Mouse (Mus musculus) left cerebral cortex, adult 2 months (tissue): ENCODE results near the gene Usp44. TPM values are rescaled to one million over a fixed set of nuclear protein-coding genes. Genes with fewer than 3 reads are reported as not detected.
"Not testable (repeated sequence)": the region's sequence is repeated elsewhere in the genome, so short reads cannot be mapped to it uniquely, and the experiment has no call there.

Experiments
- DNase-seq, 2 experiments: peaks; one replicate each; pipeline ENCODE4 v3.0.0; 2021 to 2022; ENCODE audit warnings: low spot score in 2 of 2, mixed read lengths in 1 of 2; ENCODE audit errors: extremely low spot score in 1 of 2
- H3K27ac ChIP-seq: fragments of 200-600 bp; 2 replicates; pipeline ENCODE4 v1.8.1; 2022
- H3K4me3 ChIP-seq: fragments of 200-600 bp; 2 replicates; pipeline ENCODE4 v1.8.1; 2022
- CTCF ChIP-seq: fragments of 200-600 bp; IDR thresholded peaks from 2 replicates; pipeline ENCODE4 v1.8.1; 2022; ENCODE audit warnings: antibody characterized with exemption, mild to moderate bottlenecking, moderate library complexity
- intact Hi-C: fragments of 180-260 bp; cut with DNase I; formaldehyde crosslinking; loops from one replicate; pipeline ENCODE4 v1.15.1; 2025
- total RNA-seq, 2 experiments: library from RNA; stranded (reverse); gene quantifications; 2 replicates each; pipeline ENCODE4 v1.2.3; 2021

The Usp44 gene
- total RNA-seq, 2 experiments from 2014 or later: not detected

DNA sequence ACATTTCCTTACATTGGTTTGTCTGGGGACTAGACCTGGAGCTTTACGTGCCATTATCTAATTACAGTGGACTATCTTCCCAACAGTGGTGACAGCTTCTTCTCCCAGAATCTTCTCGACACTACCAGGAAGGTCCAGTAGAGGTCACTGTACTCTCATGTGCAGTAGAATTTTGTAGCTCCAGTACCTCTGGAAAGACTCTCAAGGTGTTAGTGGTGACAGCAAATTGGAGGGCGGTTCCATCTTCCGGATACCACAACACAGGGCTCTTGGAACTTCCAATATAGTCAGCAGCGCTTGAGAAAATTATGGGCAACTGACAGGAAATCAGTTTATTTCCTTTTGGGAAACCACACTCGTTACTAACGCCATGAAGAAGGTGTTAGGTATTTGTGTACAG is 12.7 kb upstream of the Usp44 start:
- intact Hi-C loops: loop anchor here (5.0 kb wide), 1 partner anchor 299 kb away; no protein-coding TSS in a partner anchor
- TF ChIP-seq CTCF: peak; percentile 86
- Histone ChIP-seq H3K27ac (no peak overlapping the region), H3K4me3 (no peak overlapping the region)
- DNase-seq: peak; percentile 72 to 81

DNA sequence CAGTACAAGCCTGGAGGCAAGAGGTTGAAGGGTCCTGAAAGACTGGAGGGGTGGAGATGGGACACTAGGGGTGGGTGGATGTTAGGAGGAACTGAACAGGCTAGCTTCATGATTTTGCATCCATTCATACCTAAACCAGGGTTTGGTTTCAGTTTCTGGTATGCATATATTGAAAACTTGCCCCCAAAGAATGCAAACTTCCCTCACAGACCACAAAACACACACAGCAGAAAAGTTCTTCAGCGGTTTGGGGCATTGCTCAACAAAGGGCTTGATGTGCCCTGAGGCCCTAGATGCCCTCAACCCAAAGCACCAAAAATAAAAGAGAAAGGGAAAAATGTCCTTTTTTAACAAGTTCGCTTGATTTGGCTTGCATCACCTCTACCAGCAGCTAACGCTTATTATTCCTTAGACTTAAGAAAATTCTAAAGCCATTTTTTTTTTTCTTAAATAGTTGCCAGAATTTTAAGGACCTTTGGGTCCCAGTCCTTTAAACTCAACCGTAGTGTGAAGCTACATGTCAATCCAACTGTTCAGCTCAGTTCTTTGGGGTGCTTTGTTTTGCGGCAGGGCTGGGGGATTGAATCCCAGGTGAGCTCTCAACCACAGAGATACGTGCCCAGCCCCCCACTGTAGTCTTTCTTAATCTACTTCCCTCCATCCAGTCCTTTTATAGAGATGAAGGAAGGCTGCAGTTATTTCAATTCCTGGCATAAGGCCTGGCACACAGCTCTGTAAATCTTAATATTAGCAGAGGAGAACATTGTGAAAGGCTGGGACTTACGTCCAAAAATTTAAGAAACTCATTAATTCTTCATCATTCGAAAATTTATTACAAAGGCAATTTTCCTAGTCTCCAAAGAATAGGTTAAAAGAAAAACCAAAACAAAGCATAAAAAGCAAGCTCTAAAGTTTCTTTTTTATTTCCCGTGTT is 1.2 kb upstream of the Usp44 start:
- no peak for TF ChIP-seq CTCF
- DNase-seq: no peak
- H3K4me3 ChIP-seq: no peak overlapping the region
- intact Hi-C loops: no loop called here
- no peak overlapping the region for H3K27ac ChIP-seq

GRCm38 (mm10) chr10:93831730-93832574 is 597 bp downstream of the Usp44 start:
- TF ChIP-seq CTCF: no peak
- H3K4me3 ChIP-seq: no peak overlapping the region
- intact Hi-C loops: no loop called here
- DNase-seq: no peak
- no peak overlapping the region for H3K27ac ChIP-seq

- DNase-seq: no peak
- intact Hi-C loops: no loop called here
- Histone ChIP-seq H3K4me3 (no peak overlapping the region), H3K27ac (no peak overlapping the region)
- TF ChIP-seq CTCF: no peak
Measured at GRCm38 (mm10) chr10:93832811-93833210, 1.5 kb downstream of the Usp44 start.

DNA sequence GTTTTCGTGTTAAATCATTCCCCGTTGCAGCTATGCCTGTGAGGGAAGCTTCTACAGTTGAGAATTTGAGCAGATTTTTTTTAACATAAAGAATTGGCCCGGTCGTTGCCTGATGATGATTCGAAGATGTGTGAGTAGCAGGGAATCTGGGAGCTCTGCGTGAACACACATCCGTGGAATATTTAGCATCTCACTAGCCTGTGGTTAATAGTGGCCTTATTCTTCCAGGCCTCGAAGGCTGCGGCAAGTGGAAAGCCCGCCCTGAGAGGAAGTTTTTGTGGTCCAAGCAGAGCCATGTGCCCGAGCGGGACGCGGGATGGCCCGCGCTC is 2.0 kb downstream of the Usp44 start:
- intact Hi-C loops: no loop called here
- H3K4me3 ChIP-seq: peak overlapping the region; percentile 32
- no peak overlapping the region for H3K27ac ChIP-seq
- no peak for DNase-seq
- TF ChIP-seq CTCF: no peak

GRCm38 (mm10) chr10:93833699-93834393 is 2.5 kb downstream of the Usp44 start:
- no peak overlapping the region for H3K27ac ChIP-seq
- peak overlapping the region; percentile 32 for H3K4me3 ChIP-seq
- DNase-seq: no peak
- intact Hi-C loops: no loop called here
- no peak; the same call in 1 of the 2 replicates for TF ChIP-seq CTCF

- DNase-seq: no peak
- intact Hi-C loops: no loop called here
Measured at GRCm38 (mm10) chr10:93834394-93834745, 3.0 kb downstream of the Usp44 start.

DNA sequence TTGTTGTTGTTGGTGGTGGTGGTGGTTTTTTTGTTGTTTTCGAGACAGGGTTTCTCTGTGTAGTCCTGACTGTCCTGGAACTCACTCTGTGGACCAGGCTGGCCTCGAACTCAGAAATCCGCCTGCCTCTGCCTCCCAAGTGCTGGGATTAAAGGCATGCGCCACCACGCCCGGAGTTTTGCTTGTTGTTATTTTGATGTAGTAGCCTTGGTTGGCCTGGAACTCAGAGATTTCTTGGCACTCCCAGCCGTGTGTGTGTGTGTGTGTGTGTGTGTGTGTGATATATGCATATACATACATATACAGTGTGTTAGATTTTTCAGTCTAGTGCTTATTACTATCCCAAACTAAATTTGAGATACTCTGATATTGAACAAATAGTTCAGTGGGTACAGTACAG is 3.8 kb downstream of the Usp44 start:
- H3K27ac ChIP-seq, intact Hi-C loops, H3K4me3 ChIP-seq, DNase-seq: not testable (repeated sequence)

More at GRCm38 (mm10) chr10:93834394-93834745, 3.0 kb downstream of the Usp44 start:
- TF ChIP-seq CTCF: no peak
- no peak overlapping the region for H3K27ac ChIP-seq
- peak overlapping the region; percentile 32 for H3K4me3 ChIP-seq

- no peak overlapping the region for H3K4me3 ChIP-seq
- no peak for TF ChIP-seq CTCF
- intact Hi-C loops: no loop called here
- no peak overlapping the region for H3K27ac ChIP-seq
- DNase-seq: no peak
Measured at GRCm38 (mm10) chr10:93846706-93847105, 15.4 kb downstream of the Usp44 start.

DNA sequence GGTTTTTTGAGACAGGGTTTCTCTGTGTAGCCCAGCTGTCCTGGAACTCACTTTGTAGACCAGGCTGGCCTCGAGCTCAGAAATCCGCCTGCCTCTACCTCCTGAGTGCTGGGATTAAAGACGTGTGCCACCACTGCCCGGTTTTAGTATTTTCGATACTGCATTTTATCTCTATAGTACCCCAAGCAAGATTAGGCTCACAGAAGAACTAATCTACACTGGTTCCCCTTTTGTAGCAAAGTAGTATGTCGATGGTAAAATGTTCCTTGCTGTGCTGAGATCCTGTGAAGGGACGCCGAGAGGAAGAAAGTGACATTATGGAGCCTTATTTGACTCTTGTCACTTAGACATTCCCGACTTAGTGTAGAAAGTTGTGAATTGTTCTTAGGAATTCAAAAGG is 23.8 kb downstream of the Usp44 start:
- intact Hi-C loops: no loop called here
- DNase-seq: no peak
- no peak overlapping the region for H3K27ac ChIP-seq
- TF ChIP-seq CTCF: no peak
- no peak overlapping the region for H3K4me3 ChIP-seq

DNA sequence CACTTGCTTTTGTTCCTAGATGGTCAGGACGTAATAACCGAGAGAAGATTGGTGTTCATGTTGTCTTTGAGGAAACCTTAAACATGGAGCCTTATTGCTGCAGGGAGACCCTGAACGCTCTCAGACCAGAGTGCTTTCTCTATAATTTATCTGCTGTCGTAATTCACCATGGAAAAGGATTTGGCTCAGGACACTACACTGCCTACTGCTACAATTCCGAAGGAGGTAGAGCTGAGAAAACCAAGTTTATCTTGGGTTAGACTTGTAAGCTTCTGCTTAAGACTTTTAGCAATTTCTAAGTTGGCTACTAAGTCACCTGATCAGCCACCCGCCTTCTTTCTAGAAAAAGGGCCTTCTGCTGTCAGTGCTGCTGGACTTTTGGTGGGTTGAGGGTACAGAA is 24.7 kb downstream of the Usp44 start:
- no peak for TF ChIP-seq CTCF
- no peak for DNase-seq
- Histone ChIP-seq H3K4me3 (no peak overlapping the region), H3K27ac (no peak overlapping the region)
- intact Hi-C loops: no loop called here

- intact Hi-C loops: loop anchor here (5.0 kb wide), 1 partner anchor 104 kb away; no protein-coding TSS in a partner anchor
- Histone ChIP-seq H3K4me3 (no peak overlapping the region), H3K27ac (no peak overlapping the region)
- no peak for TF ChIP-seq CTCF
- DNase-seq: no peak
Measured at GRCm38 (mm10) chr10:93868401-93868800, 37.0 kb downstream of the Usp44 start.
